Mouse (Mus musculus) mature B cell (primary cell): Measurements from ENCODE around the gene Dnaaf2.

Experiments used
- in situ Hi-C: fragments of 300-500 bp; cut with MboI; formaldehyde crosslinking; loops from 2 replicates; pipeline ENCODE4 v1.14.3; 2019

Dnaaf2 gene

GRCm38 (mm10) chr12:69197378-69198163, 658 bp downstream of the Dnaaf2 start:
- in situ Hi-C loops, result no loop called here

GRCm38 (mm10) chr12:69196444-69197377, 1.5 kb downstream of the Dnaaf2 start, which contains the start of gene Gm49383:
Gm49383 (minus strand) TSS chr12:69197104.
- in situ Hi-C loops, result no loop called here

DNA sequence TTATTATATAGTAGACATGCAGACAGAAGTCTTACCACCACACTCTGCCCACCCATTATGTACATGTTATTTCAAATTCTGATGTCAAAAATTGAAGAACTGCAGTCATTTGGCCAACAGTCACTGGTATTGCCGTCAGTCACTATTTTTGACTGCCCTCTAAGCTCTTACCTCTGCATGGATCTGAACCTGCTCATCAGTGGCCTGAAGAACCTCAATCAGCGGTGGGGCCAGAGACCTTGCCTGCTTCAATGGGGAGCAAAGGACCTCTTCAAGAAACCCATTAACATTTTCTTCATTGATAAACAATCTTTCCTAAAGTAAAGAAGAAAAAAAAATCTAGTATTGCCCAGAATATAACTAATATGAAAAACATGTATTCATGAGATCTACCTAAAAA, 5.6 kb downstream of the Dnaaf2 start:
- in situ Hi-C loops, result no loop called here

DNA sequence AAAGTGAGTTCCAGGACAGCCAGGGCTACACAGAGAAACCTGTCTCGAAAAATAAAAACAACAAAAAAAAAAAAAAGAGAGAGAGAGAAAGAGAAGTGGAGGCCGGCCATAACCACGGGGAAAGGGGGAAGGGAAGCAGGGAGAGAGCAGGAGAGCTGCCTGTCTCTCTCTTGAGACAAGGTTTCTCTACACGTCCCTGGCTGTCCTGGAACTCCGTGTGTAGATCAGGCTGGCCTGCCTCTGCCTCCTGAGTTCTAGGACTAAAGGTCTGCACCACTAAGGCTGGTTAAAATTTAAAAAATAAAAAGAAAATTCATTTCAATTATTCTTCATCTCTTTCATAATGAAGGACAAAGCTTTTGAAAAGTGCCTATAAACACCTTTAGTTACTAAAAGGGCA, 6.8 kb downstream of the Dnaaf2 start:
- in situ Hi-C loops, result no loop called here

DNA sequence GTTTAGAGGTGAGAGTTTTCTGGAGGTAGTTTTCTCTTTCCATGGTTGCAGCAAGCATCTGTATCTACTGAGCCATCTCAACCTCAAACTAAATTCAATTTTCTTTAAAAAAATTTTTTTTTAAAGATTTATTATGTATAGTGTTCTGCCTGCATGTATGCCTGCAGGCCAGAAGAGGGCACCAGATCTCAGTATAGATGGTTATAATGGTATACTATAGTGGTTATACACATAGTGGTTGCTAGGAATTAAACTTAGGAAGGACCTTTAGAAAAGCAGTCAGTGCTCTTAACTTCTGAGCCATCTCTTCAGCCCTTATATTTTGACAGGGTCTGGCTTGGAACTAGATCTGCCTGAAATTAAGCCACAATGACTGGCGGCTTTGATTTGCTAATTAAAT, 7.7 kb downstream of the Dnaaf2 start:
- in situ Hi-C loops, result no loop called here

GRCm38 (mm10) chr12:69190074-69190473, 8.2 kb downstream of the Dnaaf2 start:
- in situ Hi-C loops, result no loop called here

DNA sequence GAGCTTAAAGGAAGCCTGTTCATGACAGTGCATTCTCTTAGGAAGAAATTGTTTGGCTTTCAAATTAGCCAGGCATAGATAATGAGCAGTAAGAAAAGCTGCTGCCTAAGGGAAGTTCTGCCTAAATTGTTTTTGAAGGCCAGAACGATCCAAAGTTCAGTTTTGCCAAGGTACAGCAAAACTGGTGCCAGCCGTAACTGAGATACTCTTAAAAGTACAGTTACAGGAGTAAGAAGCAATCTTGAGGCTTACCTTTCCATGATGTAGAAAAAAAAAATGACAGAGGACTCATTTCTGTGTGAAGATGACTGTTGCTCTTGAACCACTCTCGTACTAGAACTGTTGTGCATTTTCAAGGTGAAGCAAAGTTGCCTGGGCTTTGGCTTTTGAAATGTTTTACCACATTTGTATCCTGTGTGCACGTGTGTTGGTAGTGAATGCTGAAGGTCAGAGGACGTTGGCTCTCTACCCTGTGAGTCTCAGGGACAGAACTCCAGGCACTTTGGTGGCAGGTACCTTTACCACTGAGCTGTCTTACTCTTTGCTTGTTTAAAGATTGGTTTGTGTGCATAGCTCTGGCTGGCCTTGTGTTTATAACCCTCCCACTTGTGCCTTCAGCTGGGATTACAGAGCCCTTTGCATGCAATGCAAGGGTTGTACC, 11.3 kb downstream of the Dnaaf2 start:
- in situ Hi-C loops, result no loop called here

DNA sequence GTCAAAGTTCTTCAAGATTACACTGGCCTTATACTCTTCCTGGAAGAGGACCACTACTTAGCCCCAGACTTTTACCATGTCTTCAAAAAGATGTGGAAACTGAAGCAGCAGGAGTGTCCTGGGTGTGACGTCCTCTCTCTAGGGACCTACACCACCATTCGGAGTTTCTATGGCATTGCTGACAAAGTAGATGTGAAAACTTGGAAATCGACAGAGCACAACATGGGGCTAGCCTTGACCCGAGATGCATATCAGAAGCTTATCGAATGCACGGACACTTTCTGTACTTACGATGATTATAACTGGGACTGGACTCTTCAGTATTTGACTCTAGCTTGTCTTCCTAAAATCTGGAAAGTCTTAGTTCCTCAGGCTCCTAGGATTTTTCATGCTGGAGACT, 12.9 kb downstream of the Dnaaf2 start:
- in situ Hi-C loops, result no loop called here

GRCm38 (mm10) chr12:69184342-69185295, 13.6 kb downstream of the Dnaaf2 start:
- in situ Hi-C loops, result no loop called here

DNA sequence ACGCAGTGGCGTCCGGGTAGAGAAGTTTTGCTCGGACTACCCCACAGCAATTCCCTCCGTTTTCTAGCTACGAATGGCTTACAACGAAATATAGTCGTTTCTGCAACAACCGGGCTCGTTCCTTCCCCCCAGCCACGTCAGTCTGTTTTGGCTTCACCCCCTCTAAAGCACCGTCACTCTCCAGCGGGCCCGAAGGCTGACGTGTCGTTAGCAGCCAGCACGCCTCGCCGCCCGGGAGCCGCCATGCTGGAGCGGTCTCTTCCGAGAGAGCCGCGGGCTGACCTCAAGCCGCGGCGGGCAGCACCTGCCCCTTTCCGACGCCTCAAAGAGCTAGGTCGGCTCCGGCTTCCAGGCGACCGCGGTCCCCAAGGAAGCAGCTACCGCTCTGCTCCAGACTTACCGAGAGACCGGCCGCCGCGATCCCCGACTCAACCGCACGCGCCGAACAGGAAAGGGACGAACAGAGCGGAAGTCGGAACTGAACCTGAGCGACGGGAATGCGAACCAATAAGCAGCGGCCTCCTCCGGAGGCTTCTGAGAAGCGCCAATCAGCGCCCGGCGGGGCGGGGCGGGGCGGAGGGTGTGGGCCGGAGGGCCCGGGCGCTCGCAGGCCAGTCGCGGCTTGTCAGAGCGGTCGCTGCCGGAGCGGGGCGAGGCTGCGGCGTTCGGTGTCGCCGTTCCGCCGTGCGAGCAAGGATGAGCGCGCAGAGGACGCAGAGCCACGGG, 14.5 kb downstream of the Dnaaf2 start, which contains the start of the genes Rpl36al and Mgat2:
Gene Rpl36al, minus strand, starts transcription at position 501 of the 726 bp plus-strand sequence.
Gene Mgat2, plus strand, starts transcription at position 575 of the 726 bp plus-strand sequence.
- in situ Hi-C loops, result no loop called here

DNA sequence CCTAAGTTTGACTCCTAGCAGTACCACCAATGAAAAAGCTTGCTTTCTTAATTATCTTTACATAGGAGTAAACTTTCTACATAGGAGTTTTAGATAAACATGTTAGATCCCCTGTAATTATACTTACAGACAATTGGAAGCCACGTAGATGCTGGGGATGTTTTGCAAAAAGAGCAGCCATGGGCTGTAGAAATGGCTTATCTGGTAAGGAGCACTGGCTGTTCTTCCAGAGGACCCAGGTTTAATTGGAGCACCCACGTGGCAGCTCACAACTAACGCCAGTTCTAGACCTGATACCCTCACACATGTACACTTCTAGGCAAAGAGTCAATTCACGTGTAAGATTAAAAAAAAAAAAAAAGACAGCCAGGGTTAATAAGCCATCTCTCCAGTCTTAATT, 16.4 kb downstream of the Dnaaf2 start:
- in situ Hi-C loops, result no loop called here

GRCm38 (mm10) chr12:69179371-69179770, 18.9 kb downstream of the Dnaaf2 start:
- in situ Hi-C loops, result no loop called here

DNA sequence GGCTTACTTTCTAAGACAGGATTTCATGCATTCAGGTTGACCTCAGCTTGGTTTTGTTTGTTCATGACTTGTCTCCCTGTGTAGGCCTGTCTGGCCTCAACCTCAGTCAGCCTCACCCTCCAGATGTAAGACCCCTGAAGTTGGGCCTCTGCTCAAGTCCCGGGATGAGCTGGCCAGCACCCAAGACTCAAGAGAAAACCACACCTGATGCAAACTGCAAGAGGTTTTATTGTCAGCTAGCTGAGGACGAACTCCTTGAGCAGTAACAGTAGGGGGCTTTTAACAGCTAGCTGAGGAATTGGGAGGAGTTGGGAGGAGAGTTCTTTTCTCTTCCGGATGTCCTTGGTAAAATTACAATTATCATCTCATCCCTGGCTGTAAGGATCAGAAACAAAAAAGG, 20.7 kb downstream of the Dnaaf2 start:
- in situ Hi-C loops, result no loop called here

GRCm38 (mm10) chr12:69175975-69176374, 22.3 kb downstream of the Dnaaf2 start:
- in situ Hi-C loops, result no loop called here

DNA sequence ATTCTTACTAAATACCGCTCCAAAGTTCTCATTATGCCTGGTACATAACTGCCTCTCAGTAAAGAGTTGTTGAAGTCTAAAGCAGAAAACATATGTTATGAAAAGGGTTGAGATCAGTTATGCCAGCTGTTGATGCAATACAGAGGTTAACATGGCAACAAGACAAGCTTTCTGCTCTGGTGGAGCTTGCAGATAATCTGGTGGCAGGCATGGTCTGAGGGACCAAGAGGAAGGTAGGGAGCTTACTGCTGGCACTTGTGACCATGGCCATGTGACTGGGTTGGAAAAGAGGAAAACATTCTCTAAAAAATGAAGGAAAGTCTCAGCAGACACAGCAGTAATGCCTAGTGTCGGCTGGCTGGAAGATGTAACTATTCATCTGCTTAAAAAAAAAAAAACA, 26.9 kb downstream of the Dnaaf2 start:
- in situ Hi-C loops, result loop anchor here (25.0 kb wide), 1 partner anchor 1791 kb away; the partner anchor contains the start of gene Psma3

DNA sequence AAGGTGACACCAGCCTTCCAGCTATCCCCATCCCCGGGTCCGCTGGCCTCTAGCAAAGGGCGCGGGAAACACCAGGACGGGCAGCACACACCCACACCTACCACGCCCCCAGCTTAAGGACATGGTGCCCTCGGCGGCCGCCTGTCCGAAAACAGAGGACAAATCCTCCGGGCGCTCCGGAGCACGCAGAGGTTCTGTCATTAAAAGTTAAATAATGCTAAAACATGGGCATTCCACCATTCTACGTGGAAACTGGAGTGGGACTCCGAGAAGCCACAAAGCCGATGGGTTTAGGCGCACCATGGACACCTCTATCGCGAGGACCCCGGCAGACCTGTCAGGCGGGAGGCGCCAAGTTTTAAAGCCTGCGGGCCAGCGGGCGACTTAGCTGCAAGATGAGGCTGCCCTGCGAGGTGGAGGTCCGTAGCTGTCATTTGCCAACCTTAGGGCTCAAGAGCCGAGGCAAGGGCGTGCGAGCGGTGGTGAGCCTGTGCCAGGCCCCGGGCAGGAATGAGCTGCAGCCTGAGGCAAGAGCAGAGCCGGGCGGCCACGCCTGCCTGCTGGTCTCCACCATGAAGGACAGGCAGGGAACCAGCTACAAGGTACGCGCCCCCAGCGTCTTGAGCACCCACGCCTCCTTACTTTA, 29.6 kb downstream of the Dnaaf2 start, which contains the start of gene Lrr1:
Gene Lrr1, plus strand, starts transcription at position 354 of the 646 bp plus-strand sequence.
- in situ Hi-C loops, result loop anchor here (25.0 kb wide), 1 partner anchor 1794 kb away; the partner anchor contains the start of gene Psma3

DNA sequence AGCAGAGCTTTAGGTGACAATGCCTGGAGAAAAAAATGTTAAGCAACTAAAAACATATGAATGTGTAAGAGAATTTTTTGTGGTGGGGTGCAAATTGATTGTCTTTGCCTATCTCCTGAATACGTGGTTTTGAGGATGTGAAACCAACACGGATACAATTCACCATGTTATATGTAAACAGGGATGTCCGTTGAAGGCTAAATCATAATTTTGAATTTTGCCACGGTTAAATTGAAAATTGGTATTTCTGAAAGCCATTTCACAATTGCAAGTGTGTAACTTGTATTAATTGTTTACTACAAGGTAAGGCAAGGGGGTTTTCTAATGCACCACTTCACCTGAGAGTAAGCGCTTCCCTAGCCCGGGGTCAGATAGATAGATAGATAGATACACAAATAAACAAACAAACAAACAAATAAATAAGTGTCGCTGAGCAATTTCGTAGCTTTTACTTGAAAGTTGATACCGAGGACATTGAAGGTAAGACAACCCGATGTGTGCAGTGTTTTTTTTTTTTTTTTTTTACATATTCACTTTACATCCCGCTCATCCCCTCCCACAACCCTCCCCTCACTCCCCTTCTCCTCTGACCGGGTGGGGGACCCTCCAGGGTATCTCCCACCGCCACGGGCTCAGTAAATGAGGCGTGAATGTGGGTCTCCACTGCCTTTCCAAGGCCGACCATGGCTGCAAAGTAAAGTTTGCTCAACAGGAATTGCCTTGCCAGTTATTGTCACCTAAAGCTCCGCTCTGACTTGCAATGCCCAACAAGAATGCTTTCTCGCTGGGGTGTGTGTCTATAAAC, 30.4 kb downstream of the Dnaaf2 start:
- in situ Hi-C loops, result loop anchor here (25.0 kb wide), 1 partner anchor 1794 kb away; the partner anchor contains the start of gene Psma3

- in situ Hi-C loops, result loop anchor here (25.0 kb wide), 1 partner anchor 1795 kb away; the partner anchor contains the start of gene Psma3
These were observed 31.2 kb downstream of the Dnaaf2 start for GRCm38 (mm10) chr12:69166861-69167581.
